Mouse (Mus musculus) T-helper 17 cell (primary cell): ENCODE data around the gene Vmn1r70.

Source experiments
- in situ Hi-C, 2 experiments: fragments of 300-600 bp; cut with MboI, MseI; formaldehyde crosslinking; loops; 1 replicate in 1 of 2; 2 replicates in 1 of 2; pipeline ENCODE4 v1.15.1; 2025; ENCODE audit warnings: high pct_unique_total_duplicates in 2 of 2

Gene Vmn1r70

GRCm38 (mm10) chr7:10631232-10631631 is at the start of gene Vmn1r70:
Gene Vmn1r70, plus strand, starts transcription at chr7:10631532.
- in situ Hi-C loops, result no loop called here

- in situ Hi-C loops, result no loop called here
Observed at GRCm38 (mm10) chr7:10613559-10613958, 17.8 kb upstream of the Vmn1r70 start, which contains the start of gene Vmn1r69. Gene Vmn1r69, minus strand, starts transcription at chr7:10613659.
